Comparison of ENCODE assay signal across 23 mouse cellular contexts in genomic region chr5:123501973-123502372, GRCm38 (mm10). TPM values are rescaled to one million over a fixed set of nuclear protein-coding genes. Genes with fewer than 3 reads are reported as not detected.
"Had no signal": no experiment of that assay in that cellular context is flagged by ENCODE, and none has a peak within 500 bp of the region (broad histone marks: within the 10 kb centered on the region; RNA-seq: fewer than 3 reads in every experiment).

No protein-coding gene starts in this region.

- H3K9me3 ChIP-seq: neural tube, embryonic 13.5 days; neural tube, embryonic 15.5 days; stomach, embryonic 15.5 days had no signal

- H3K9ac ChIP-seq: neural tube, embryonic 13.5 days; neural tube, embryonic 15.5 days; stomach, embryonic 15.5 days had no signal

- H3K4me2 ChIP-seq: neural tube, embryonic 13.5 days; neural tube, embryonic 15.5 days; stomach, embryonic 15.5 days had no signal

- DNase-seq: retina, postnatal 1 day; right cerebral cortex, adult 18-20 months; right cerebral cortex, postnatal 14 days; right cerebral cortex, postnatal 25 days; right cerebral cortex, postnatal 4 days; spleen, adult 18-20 months; thymus, adult 18-20 months; thymus, adult 2 months; thymus, postnatal 14 days; thymus, postnatal 25 days; thymus, postnatal 36 days; thymus, postnatal 4 days had no signal

- H3K4me3 ChIP-seq: neural tube, embryonic 13.5 days; neural tube, embryonic 15.5 days; stomach, embryonic 15.5 days had no signal

- H3K36me3 ChIP-seq: neural tube, embryonic 13.5 days; neural tube, embryonic 15.5 days; stomach, embryonic 15.5 days had no signal

- H3K27ac ChIP-seq: neural tube, embryonic 13.5 days; neural tube, embryonic 15.5 days; stomach, embryonic 15.5 days; stomach, postnatal 0 days had no signal

RNA-seq across cellular contexts. Expression of gene B3gnt4, which starts 8.3 kb away (rescaled TPM):
- total RNA-seq: neutrophil, adult 5-6 weeks had no signal
- polyA plus RNA-seq: small intestine, adult 2 months had no signal

RNA-seq across cellular contexts. Expression of gene Il31, which starts 12.7 kb away (rescaled TPM):
- total RNA-seq: neutrophil, adult 5-6 weeks had no signal
- polyA plus RNA-seq: neural tube, embryonic 13.5 days; neural tube, embryonic 14.5 days; neural tube, embryonic 15.5 days; small intestine, adult 2 months; spleen, adult 2 months; stomach, embryonic 14.5 days; stomach, embryonic 15.5 days; stomach, embryonic 16.5 days; stomach, postnatal 0 days; thymus, adult 2 months; urinary bladder, adult 2 months had no signal

RNA-seq across cellular contexts. Expression of gene Lrrc43, which starts 12.9 kb away (rescaled TPM):
- total RNA-seq: neutrophil, adult 5-6 weeks had no signal
- polyA plus RNA-seq: small intestine, adult 2 months; spleen, adult 2 months; stomach, embryonic 14.5 days; stomach, embryonic 16.5 days; stomach, postnatal 0 days; urinary bladder, adult 2 months had no signal

RNA-seq across cellular contexts. Expression of gene Gm49027, which starts 23.3 kb away (rescaled TPM):
- total RNA-seq: neutrophil, adult 5-6 weeks had no signal
